8 mouse cellular contexts compared by ENCODE assay signal in genomic region chr2:145699414-145700071, GRCm38 (mm10). TPM values are rescaled to one million over a fixed set of nuclear protein-coding genes. Genes with fewer than 3 reads are reported as not detected.
DNase-seq lines count a peak whose midpoint lies in the region; ATAC-seq and TF ChIP-seq lines count a peak whose summit lies in the region.

No protein-coding gene starts in this region.

- peak; percentile 91 for ATAC-seq in megakaryocyte-erythroid progenitor cell, adult 5-6 weeks (replicated peaks; ENCODE audit: low FRiP score, low TSS enrichment, poor library complexity, severe bottlenecking)
- ATAC-seq in stomach, embryonic 14.5 days (ENCODE audit: insufficient number of reproducible peaks, insufficient read depth, low FRiP score, low read depth), result peak; percentile 46; the same call in 1 of the 2 replicates

- no peak overlapping the region for H3K9ac ChIP-seq in stomach, embryonic 14.5 days (replicated peaks; ENCODE audit: low read depth, low read length)

- H3K27me3 ChIP-seq in stomach, embryonic 14.5 days (ENCODE audit: control insufficient read depth, insufficient read depth, low read length), result no peaks in the 10 kb centered on the region

- peak; percentile 90 for TF ChIP-seq CTCF in gastrocnemius, adult 2 months (IDR thresholded peaks at IDR 0.05)
- peak; percentile 87 for TF ChIP-seq CTCF in left cerebral cortex, adult 2 months (IDR thresholded peaks at IDR 0.05)

- no peak overlapping the region for H3K4me3 ChIP-seq in gastrocnemius, adult 2 months
- no peak overlapping the region for H3K4me3 ChIP-seq in left cerebral cortex, adult 2 months
- no peak overlapping the region for H3K4me3 ChIP-seq in stomach, embryonic 14.5 days (ENCODE audit: low read depth, low read length)

- intact Hi-C loops in gastrocnemius, adult 2 months (cut with DNase I), result loop anchor here (1.0 to 5.0 kb wide), 4 partner anchors 93 to 235 kb away; partner anchors contain the start of genes Cfap61 and Naa20
- intact Hi-C loops in left cerebral cortex, adult 2 months (cut with DNase I), result loop anchor here (1.0 to 10.0 kb wide), 4 partner anchors 95 to 715 kb away; no protein-coding TSS in a partner anchor

- 34% methylated on average over 6 of the region's 6 CpGs for WGBS in stomach, embryonic 14.5 days

- 0 out of 2 replicates have a peak overlapping the region, but pooled peaks have one; percentile 31 for H3K27ac ChIP-seq in gastrocnemius, adult 2 months
- no peak overlapping the region for H3K27ac ChIP-seq in left cerebral cortex, adult 2 months
- no peak overlapping the region for H3K27ac ChIP-seq in stomach, embryonic 14.5 days (ENCODE audit: low read length)

- no peaks in the 10 kb centered on the region for H3K4me1 ChIP-seq in stomach, embryonic 14.5 days (ENCODE audit: control insufficient read depth, insufficient read depth, low read length)

- no peak overlapping the region for H3K4me2 ChIP-seq in stomach, embryonic 14.5 days (replicated peaks; ENCODE audit: low read depth, low read length)

- H3K9me3 ChIP-seq in stomach, embryonic 14.5 days (ENCODE audit: control insufficient read depth, low read depth, low read length), result no peaks in the 10 kb centered on the region

- DNase-seq in right cerebral cortex, adult 18-20 months, result peak; percentile 59
- DNase-seq in right cerebral cortex, postnatal 4 days, result no peak
- peak; percentile 37 for DNase-seq in cerebellum, adult 8-10 months
- peak; percentile 58 for DNase-seq in gastrocnemius, adult 2 months
- peak; percentile 68 for DNase-seq in induced T-regulatory cell, adult 2 months (ENCODE audit: low read depth)
- peak; percentile 35 to 42 for DNase-seq in left cerebral cortex, adult 2 months (ENCODE audit: extremely low spot score in 1 of 2, low spot score in 2 of 2)

- H3K36me3 ChIP-seq in stomach, embryonic 14.5 days (ENCODE audit: control insufficient read depth, insufficient read depth, low read length), result no peaks in the 10 kb centered on the region

RNA-seq across cellular contexts. Expression of gene Rin2, which starts 24.5 kb away (rescaled TPM):
- total RNA-seq in gastrocnemius, adult 2 months (2021), result 10 to 100 TPM; 10.3 to 11.5 TPM
- 10 to 100 TPM; 24.2 to 29.3 TPM for total RNA-seq in left cerebral cortex, adult 2 months (2021)
- 0.15 TPM in 1 of 2 replicates, not detected in the other for total RNA-seq in megakaryocyte-erythroid progenitor cell, adult 5-6 weeks (2014; fragmentation: Nextera tagmentation)
- total RNA-seq in megakaryocyte-erythroid progenitor cell, adult 5-6 weeks (2017), result 0.61 TPM in 1 of 2 replicates, not detected in the other
- 38.0 and 42.2 TPM in 2 replicates for polyA plus RNA-seq in stomach, embryonic 14.5 days (2014; fragmentation: Nextera tagmentation; extraction: Ambion mirVana)

Comparison
In these comparisons a context has a peak if more than half of its experiments do, and no peak if none do; other contexts are left out.
1. RNA of gene Rin2, which starts 24.5 kb away (total RNA-seq): 24.2 to 29.3 TPM in left cerebral cortex, adult 2 months and 10.3 to 11.5 TPM in gastrocnemius, adult 2 months; 0.15 to 0.61 TPM in megakaryocyte-erythroid progenitor cell, adult 5-6 weeks; every median in the first group is over 4 times any median in the second.